Mouse (Mus musculus) stomach, embryonic 15.5 days (tissue): ENCODE measurements at regions not wholly inside any gene's neighbourhood (a gene's known extent, or its start where the extent isn't known, plus 50 kb on each side); places are given as distances from the start of the nearest gene placed in this dataset.

Source experiments
- ATAC-seq: fragments of 200-750 bp; cut with Nextera tagmentation; 2 replicates; pipeline ENCODE4 v1.8.0; 2017; ENCODE audit warnings: low read depth, moderate number of reproducible peaks, moderate TSS enrichment; ENCODE audit not compliant: insufficient read depth, low FRiP score
- H3K27ac ChIP-seq: fragments of 300-500 bp; sonication (generic); 2 replicates; pipeline ENCODE4 v1.5.1; 2015; ENCODE audit warnings: mild to moderate bottlenecking, inconsistent platforms
- H3K27me3 ChIP-seq: fragments of 300-500 bp; sonication (generic); replicated peaks from 2 replicates; pipeline ENCODE4 v1.6.1; 2015; ENCODE audit warnings: inconsistent platforms
- H3K36me3 ChIP-seq: fragments of 300-500 bp; sonication (generic); 2 replicates; pipeline ENCODE4 v1.6.1; 2015; ENCODE audit warnings: inconsistent platforms
- H3K4me1 ChIP-seq: fragments of 300-500 bp; sonication (generic); 2 replicates; pipeline ENCODE4 v1.6.1; 2015; ENCODE audit warnings: inconsistent platforms
- H3K4me2 ChIP-seq: fragments of 300-500 bp; sonication (generic); 2 replicates; pipeline ENCODE4 v1.6.1; 2015; ENCODE audit warnings: mild to moderate bottlenecking, inconsistent platforms
- H3K4me3 ChIP-seq: fragments of 300-500 bp; sonication (generic); replicated peaks from 2 replicates; pipeline ENCODE4 v1.5.1; 2015; ENCODE audit warnings: inconsistent platforms
- H3K9ac ChIP-seq: fragments of 300-500 bp; sonication (generic); 2 replicates; pipeline ENCODE4 v1.6.1; 2015; ENCODE audit warnings: inconsistent platforms
- H3K9me3 ChIP-seq: fragments of 300-500 bp; sonication (generic); 2 replicates; pipeline ENCODE4 v1.6.1; 2016; ENCODE audit warnings: inconsistent platforms
- WGBS: fragments of 180-500 bp; shearing (Covaris S2); methylation state at CpG from one replicate; pipeline ENCODE4 v1.1.7; 2015; 5-methylcytosine and 5-hydroxymethylcytosine counted together

GRCm38 (mm10) chr3:18725507-18725906, 777.3 kb downstream of the Cypt12 start:
- Histone ChIP-seq H3K9ac (no peak overlapping the region), H3K27me3 (no peaks in the 10 kb centered on the region), H3K9me3 (no peaks in the 10 kb centered on the region), H3K4me2 (no peak overlapping the region), H3K4me1 (no peaks in the 10 kb centered on the region), H3K4me3 (no peak overlapping the region), H3K27ac (no peak overlapping the region), H3K36me3 (no peaks in the 10 kb centered on the region)
- 88% methylated on average over 1 of the region's 1 CpGs for WGBS
- no peak for ATAC-seq

- ATAC-seq: no peak
These were observed 783.0 kb downstream of the Cypt12 start for GRCm38 (mm10) chr3:18731251-18731650.

GRCm38 (mm10) chr3:18731674-18732073, 783.5 kb downstream of the Cypt12 start:
- no peak for ATAC-seq
- H3K4me2 ChIP-seq: no peak overlapping the region
- no peaks in the 10 kb centered on the region for H3K4me1 ChIP-seq
- H3K36me3 ChIP-seq: no peaks in the 10 kb centered on the region
- no peak overlapping the region for H3K27ac ChIP-seq
- H3K9me3 ChIP-seq: no peaks in the 10 kb centered on the region
- H3K27me3 ChIP-seq: no peaks in the 10 kb centered on the region
- no peak overlapping the region for H3K9ac ChIP-seq
- 27% methylated on average over 2 of the region's 2 CpGs for WGBS
- H3K4me3 ChIP-seq: no peak overlapping the region

More at GRCm38 (mm10) chr3:18731251-18731650, 783.0 kb downstream of the Cypt12 start:
- Histone ChIP-seq H3K36me3 (no peaks in the 10 kb centered on the region), H3K4me2 (no peak overlapping the region), H3K9ac (no peak overlapping the region), H3K9me3 (no peaks in the 10 kb centered on the region), H3K27me3 (no peaks in the 10 kb centered on the region), H3K4me1 (no peaks in the 10 kb centered on the region), H3K4me3 (no peak overlapping the region), H3K27ac (no peak overlapping the region)
- WGBS: 56% methylated on average over 1 of the region's 1 CpGs

GRCm38 (mm10) chr3:18733540-18733939, 785.3 kb downstream of the Cypt12 start:
- H3K27me3 ChIP-seq: no peaks in the 10 kb centered on the region
- no peaks in the 10 kb centered on the region for H3K36me3 ChIP-seq
- H3K4me1 ChIP-seq: no peaks in the 10 kb centered on the region
- no peak overlapping the region for H3K27ac ChIP-seq
- no peaks in the 10 kb centered on the region for H3K9me3 ChIP-seq
- no peak overlapping the region for H3K4me3 ChIP-seq
- H3K9ac ChIP-seq: no peak overlapping the region
- no peak for ATAC-seq
- 77% methylated on average over 1 of the region's 1 CpGs for WGBS
- no peak overlapping the region for H3K4me2 ChIP-seq

GRCm38 (mm10) chr3:18738946-18739345, 790.7 kb downstream of the Cypt12 start:
- H3K9ac ChIP-seq: no peak overlapping the region
- H3K9me3 ChIP-seq: no peaks in the 10 kb centered on the region
- ATAC-seq: no peak
- H3K4me1 ChIP-seq: no peaks in the 10 kb centered on the region
- H3K27ac ChIP-seq: no peak overlapping the region
- H3K36me3 ChIP-seq: no peaks in the 10 kb centered on the region
- H3K4me3 ChIP-seq: no peak overlapping the region
- H3K4me2 ChIP-seq: no peak overlapping the region
- no peaks in the 10 kb centered on the region for H3K27me3 ChIP-seq

DNA sequence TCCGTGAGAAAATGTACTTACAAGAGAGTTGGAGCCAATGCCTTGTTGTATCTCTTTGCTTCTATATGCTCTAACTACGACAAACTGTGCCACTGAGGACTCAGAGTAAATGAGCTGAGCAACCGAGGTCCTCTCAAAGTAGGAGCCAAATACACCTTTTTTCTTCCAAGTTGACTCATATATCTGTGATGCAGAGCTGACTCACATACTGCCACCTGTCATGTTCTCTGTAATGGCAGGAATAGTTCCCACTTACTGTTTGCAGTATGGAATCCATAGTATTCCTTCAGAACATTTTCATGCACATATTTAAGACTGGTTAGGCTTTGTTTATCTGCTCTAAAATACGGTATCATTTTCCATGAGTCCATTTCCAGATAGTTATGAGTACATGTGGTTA, 792.1 kb downstream of the Cypt12 start:
- WGBS: 86% methylated on average over 4 of the region's 4 CpGs
- Histone ChIP-seq H3K36me3 (no peaks in the 10 kb centered on the region), H3K27ac (no peak overlapping the region), H3K9ac (no peak overlapping the region), H3K4me2 (no peak overlapping the region), H3K27me3 (no peaks in the 10 kb centered on the region), H3K4me3 (no peak overlapping the region), H3K9me3 (no peaks in the 10 kb centered on the region), H3K4me1 (no peaks in the 10 kb centered on the region)
- ATAC-seq: no peak

GRCm38 (mm10) chr3:18743474-18743873, 795.3 kb downstream of the Cypt12 start:
- Histone ChIP-seq H3K4me2 (no peak overlapping the region), H3K27me3 (no peaks in the 10 kb centered on the region), H3K4me3 (no peak overlapping the region), H3K9ac (no peak overlapping the region), H3K36me3 (no peaks in the 10 kb centered on the region), H3K9me3 (no peaks in the 10 kb centered on the region), H3K4me1 (no peaks in the 10 kb centered on the region), H3K27ac (no peak overlapping the region)
- 77% methylated on average over 2 of the region's 2 CpGs for WGBS
- no peak for ATAC-seq

DNA sequence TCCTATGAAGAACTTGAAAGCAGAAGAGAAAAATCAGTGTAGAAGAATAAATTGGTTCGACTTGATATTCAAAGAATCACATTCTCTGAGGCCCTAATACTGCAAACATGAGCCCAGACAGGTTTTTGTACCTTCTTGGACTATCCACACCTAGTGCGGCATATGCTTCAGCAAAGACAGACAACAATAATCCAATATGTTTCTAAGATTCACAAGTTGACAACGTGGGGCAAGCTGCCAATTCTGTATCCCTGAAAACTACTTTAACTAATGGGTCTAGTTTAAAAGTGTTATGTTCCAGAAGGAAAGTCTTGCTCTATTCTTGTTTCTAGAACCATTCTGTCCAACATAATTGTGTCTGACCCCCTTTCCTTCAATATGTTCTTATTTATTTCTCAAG, 796.0 kb downstream of the Cypt12 start:
- no peaks in the 10 kb centered on the region for H3K9me3 ChIP-seq
- H3K4me1 ChIP-seq: no peaks in the 10 kb centered on the region
- no peak overlapping the region for H3K27ac ChIP-seq
- H3K36me3 ChIP-seq: no peaks in the 10 kb centered on the region
- no peak overlapping the region for H3K4me3 ChIP-seq
- no peaks in the 10 kb centered on the region for H3K27me3 ChIP-seq
- H3K4me2 ChIP-seq: no peak overlapping the region
- 74% methylated on average over 3 of the region's 3 CpGs for WGBS
- ATAC-seq: no peak
- H3K9ac ChIP-seq: no peak overlapping the region

GRCm38 (mm10) chr3:18746206-18746605, 798.0 kb downstream of the Cypt12 start:
- Histone ChIP-seq H3K4me3 (no peak overlapping the region), H3K27ac (no peak overlapping the region), H3K9ac (no peak overlapping the region), H3K4me1 (no peaks in the 10 kb centered on the region), H3K4me2 (no peak overlapping the region), H3K9me3 (no peaks in the 10 kb centered on the region), H3K36me3 (no peaks in the 10 kb centered on the region), H3K27me3 (no peaks in the 10 kb centered on the region)
- no peak for ATAC-seq

DNA sequence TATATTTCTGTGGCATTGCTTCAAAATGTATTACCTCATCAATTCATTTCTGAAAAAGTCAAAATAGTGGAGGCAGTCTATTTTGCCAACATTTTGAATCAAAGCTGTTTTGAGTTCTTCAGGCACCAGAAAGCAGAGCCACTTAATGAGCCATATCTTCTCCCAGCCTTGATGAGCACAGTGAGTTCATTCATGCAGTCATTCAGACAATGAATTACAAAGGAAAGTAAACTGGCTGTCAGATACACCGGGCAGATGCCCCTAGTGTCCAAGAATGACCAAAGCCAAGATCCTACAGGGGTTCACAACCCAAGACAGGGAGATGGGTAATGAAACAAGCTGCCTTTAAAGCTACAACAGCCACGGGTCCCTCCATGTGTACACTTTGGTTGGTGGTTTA, 798.7 kb downstream of the Cypt12 start:
- no peaks in the 10 kb centered on the region for H3K27me3 ChIP-seq
- no peaks in the 10 kb centered on the region for H3K9me3 ChIP-seq
- no peak overlapping the region for H3K27ac ChIP-seq
- H3K4me1 ChIP-seq: no peaks in the 10 kb centered on the region
- H3K9ac ChIP-seq: no peak overlapping the region
- H3K4me2 ChIP-seq: no peak overlapping the region
- H3K4me3 ChIP-seq: no peak overlapping the region
- 60% methylated on average over 2 of the region's 2 CpGs for WGBS
- no peak for ATAC-seq
- H3K36me3 ChIP-seq: no peaks in the 10 kb centered on the region

GRCm38 (mm10) chr3:18751660-18752259, 803.5 kb downstream of the Cypt12 start:
- Histone ChIP-seq H3K36me3 (no peaks in the 10 kb centered on the region), H3K4me2 (no peak overlapping the region), H3K27ac (no peak overlapping the region), H3K9ac (no peak overlapping the region), H3K27me3 (no peaks in the 10 kb centered on the region), H3K4me1 (no peaks in the 10 kb centered on the region), H3K9me3 (no peaks in the 10 kb centered on the region), H3K4me3 (no peak overlapping the region)
- WGBS: 80% methylated on average over 6 of the region's 6 CpGs
- no peak for ATAC-seq

DNA sequence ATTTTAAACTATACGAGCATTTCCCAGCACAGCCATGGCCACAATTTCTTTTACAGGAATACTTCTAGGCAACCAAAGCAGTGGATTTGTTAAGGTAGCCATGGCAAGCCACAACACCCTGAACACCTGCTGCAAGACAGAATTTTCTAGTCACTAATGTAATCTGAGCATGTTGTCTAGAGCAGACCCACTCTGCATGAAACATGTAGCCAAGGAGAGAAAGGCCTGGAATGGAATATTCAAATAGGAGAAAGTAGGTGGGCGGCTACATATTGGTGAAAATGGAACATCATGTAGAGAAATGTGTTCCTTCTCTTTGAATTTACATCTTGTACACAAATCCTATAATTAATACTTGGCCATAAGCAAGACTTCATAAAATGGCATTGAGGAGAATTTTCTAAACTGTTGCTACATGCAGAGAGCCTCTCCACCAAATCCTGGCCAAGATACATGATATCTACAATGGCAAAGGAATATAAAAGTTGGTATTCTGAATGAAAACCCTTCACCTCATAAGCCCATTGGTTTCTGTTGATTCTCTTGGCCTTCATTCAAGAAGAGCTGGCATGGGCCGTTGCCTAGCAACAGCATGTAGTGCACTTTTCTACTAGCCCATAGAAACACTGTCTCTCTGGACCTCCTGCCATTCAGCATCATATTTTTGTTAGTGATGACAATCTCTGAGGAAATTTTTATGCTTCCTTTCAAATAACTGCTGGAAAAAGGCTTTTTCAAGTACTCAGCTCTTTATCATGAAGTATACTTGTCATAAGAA, 816.3 kb downstream of the Cypt12 start:
- no peak overlapping the region for H3K4me2 ChIP-seq
- no peak overlapping the region for H3K4me3 ChIP-seq
- H3K27ac ChIP-seq: no peak overlapping the region
- H3K9me3 ChIP-seq: no peaks in the 10 kb centered on the region
- 86% methylated on average over 3 of the region's 3 CpGs for WGBS
- no peak for ATAC-seq
- H3K4me1 ChIP-seq: no peaks in the 10 kb centered on the region
- H3K9ac ChIP-seq: no peak overlapping the region
- no peaks in the 10 kb centered on the region for H3K36me3 ChIP-seq
- no peaks in the 10 kb centered on the region for H3K27me3 ChIP-seq
